Mouse (Mus musculus) small intestine, adult 2 months (tissue): ENCODE results near the gene Prkca.

Experiments
- CTCF ChIP-seq: fragments of 200-500 bp; IDR thresholded peaks from 2 replicates; pipeline ENCODE4 v1.5.1; 2012; ENCODE audit warnings: low read depth, mild to moderate bottlenecking, control low read depth, inconsistent platforms, low read length, moderate library complexity, mixed read lengths; ENCODE audit not compliant: insufficient replicate concordance, insufficient read length; ENCODE audit errors: extremely low read depth
- POLR2A ChIP-seq: fragments of 200-500 bp; IDR thresholded peaks from 2 replicates; pipeline ENCODE4 v1.6.1; 2012; ENCODE audit warnings: low read depth, mild to moderate bottlenecking, control low read depth, inconsistent platforms, low read length, moderate library complexity

DNA sequence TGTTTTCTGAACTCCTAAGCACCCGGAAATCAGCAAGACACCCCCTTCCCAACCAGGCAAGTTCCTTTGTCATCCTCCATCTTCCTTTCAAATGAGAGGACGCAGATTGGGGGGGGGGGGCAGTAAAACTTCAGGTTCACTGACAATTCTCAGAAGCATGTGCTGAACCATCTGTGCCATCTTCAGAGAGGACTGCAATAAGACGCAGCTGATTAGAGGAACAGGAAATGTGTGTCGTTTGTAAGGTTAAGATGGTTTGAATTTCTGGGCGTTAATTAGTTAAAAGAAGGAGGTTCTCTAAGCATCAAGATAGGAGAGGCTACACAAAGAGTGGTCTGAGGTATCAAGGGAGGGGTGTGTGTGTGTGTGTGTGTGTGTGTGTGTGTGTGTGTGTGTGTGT lies 94.2 kb downstream of the Prkca start:
- TF ChIP-seq CTCF (no peak), POLR2A (no peak)
